Mouse (Mus musculus): ENCODE measurements around the gene Vgf.

- TF ChIP-seq POLR2A (IDR thresholded peaks at IDR 0.05; ENCODE audit: low read depth, low read length): no peak
- TF ChIP-seq CTCF (IDR thresholded peaks at IDR 0.05; ENCODE audit: extremely low read depth, insufficient read depth, insufficient read length, insufficient replicate concordance): no peak
Measured at GRCm38 (mm10) chr5:136999449-136999848, 26.7 kb upstream of the Vgf start.

Data from spleen, adult 2 months (tissue).